Mouse (Mus musculus) liver, embryonic 11.5 days (tissue): ENCODE measurements around the gene Fam102b. TPM values are rescaled to one million over a fixed set of nuclear protein-coding genes. Genes with fewer than 3 reads are reported as not detected.

Experiments
- ATAC-seq: fragments of 200-750 bp; cut with Nextera tagmentation; replicated peaks from 2 replicates; pipeline ENCODE4 v1.8.0; 2017; ENCODE audit warnings: moderate number of reproducible peaks, mild to moderate bottlenecking, moderate TSS enrichment, moderate library complexity; ENCODE audit not compliant: low FRiP score
- DNase-seq: peaks from one replicate; pipeline ENCODE4 v3.0.0-alpha.2; 2017; ENCODE audit warnings: low spot score
- H3K27ac ChIP-seq: fragments of 300-500 bp; sonication (generic); 2 replicates; pipeline ENCODE4 v1.5.1; 2014; ENCODE audit warnings: mild to moderate bottlenecking, low read depth, low read length, control low read depth
- H3K27me3 ChIP-seq: fragments of 300-500 bp; sonication (generic); replicated peaks from 2 replicates; pipeline ENCODE4 v1.6.1; 2014; ENCODE audit warnings: low read length, mixed read lengths; ENCODE audit not compliant: control insufficient read depth, insufficient read depth
- H3K36me3 ChIP-seq: fragments of 300-500 bp; sonication (generic); 2 replicates; pipeline ENCODE4 v1.6.1; 2014; ENCODE audit warnings: mild to moderate bottlenecking, low read length, moderate library complexity, mixed read lengths; ENCODE audit not compliant: control insufficient read depth, insufficient read depth
- H3K4me1 ChIP-seq: fragments of 300-500 bp; sonication (generic); replicated peaks from 2 replicates; pipeline ENCODE4 v1.6.1; 2014; ENCODE audit warnings: low read length, mixed read lengths; ENCODE audit not compliant: control insufficient read depth, insufficient read depth
- H3K4me2 ChIP-seq: fragments of 300-500 bp; sonication (generic); 2 replicates; pipeline ENCODE4 v1.6.1; 2014; ENCODE audit warnings: mild to moderate bottlenecking, control low read depth, moderate library complexity
- H3K4me3 ChIP-seq: fragments of 300-500 bp; sonication (generic); 2 replicates; pipeline ENCODE4 v1.5.1; 2014; ENCODE audit warnings: low read depth, low read length, control low read depth
- H3K9ac ChIP-seq: fragments of 300-500 bp; sonication (generic); 2 replicates; pipeline ENCODE4 v1.6.1; 2014; ENCODE audit warnings: low read depth, low read length, control low read depth
- H3K9me3 ChIP-seq: fragments of 300-500 bp; sonication (generic); 2 replicates; pipeline ENCODE4 v1.6.1; 2016; ENCODE audit warnings: low read length, inconsistent platforms, mixed read lengths; ENCODE audit not compliant: control insufficient read depth
- WGBS: fragments of 180-500 bp; shearing (Covaris S2); extraction: QIAGEN DNeasy Blood & Tissue Kit; methylation state at CpG from one replicate; pipeline ENCODE4 v1.1.7; 2014; 5-methylcytosine and 5-hydroxymethylcytosine counted together
- polyA plus RNA-seq: library from polyadenylated mRNA; unstranded; fragments of >200 nt; fragmentation: Nextera tagmentation; extraction: Ambion mirVana; gene quantifications from 2 replicates; pipeline ENCODE4 v1.2.1, GENCODE M21; 2014

The Fam102b gene
- polyA plus RNA-seq, result 6.2 and 6.6 TPM in 2 replicates

- H3K36me3 ChIP-seq, result no peaks in the 10 kb centered on the region
- WGBS, result under 1% methylated on average over 47 of the region's 54 CpGs
- peak within 1 kb of the TSS; percentile 96 for H3K4me2 ChIP-seq
- ATAC-seq (peak; percentile 87), DNase-seq (peak; percentile 87)
- no peaks in the 10 kb centered on the region for H3K27me3 ChIP-seq
- H3K4me3 ChIP-seq, result peak within 1 kb of the TSS; percentile 79
- H3K9me3 ChIP-seq, result no peaks in the 10 kb centered on the region
- peaks cover 3% of the 10 kb centered on the region for H3K4me1 ChIP-seq
- H3K27ac ChIP-seq, result peak within 1 kb of the TSS; percentile 73
- H3K9ac ChIP-seq, result peak within 1 kb of the TSS; percentile 82
These were observed at the start of gene Fam102b for GRCm38 (mm10) chr3:109027515-109027987. Gene Fam102b (minus strand): TSS chr3:109027607.

- no peak overlapping the region for H3K4me3 ChIP-seq
- DNase-seq (no peak), ATAC-seq (no peak)
- no peaks in the 10 kb centered on the region for H3K36me3 ChIP-seq
- no peak overlapping the region for H3K4me2 ChIP-seq
- under 1% methylated on average over 6 of the region's 6 CpGs for WGBS
- H3K9ac ChIP-seq, result no peak overlapping the region
- no peaks in the 10 kb centered on the region for H3K9me3 ChIP-seq
- no peaks in the 10 kb centered on the region for H3K4me1 ChIP-seq
- H3K27ac ChIP-seq, result no peak overlapping the region
- H3K27me3 ChIP-seq, result no peaks in the 10 kb centered on the region
These were observed 35.6 kb upstream of the Fam102b start for GRCm38 (mm10) chr3:109062989-109063388.

GRCm38 (mm10) chr3:109062391-109062790, 35.0 kb upstream of the Fam102b start:
- Histone ChIP-seq H3K27ac (no peak overlapping the region), H3K9ac (no peak overlapping the region), H3K4me2 (no peak overlapping the region), H3K36me3 (no peaks in the 10 kb centered on the region), H3K4me1 (no peaks in the 10 kb centered on the region), H3K27me3 (no peaks in the 10 kb centered on the region), H3K9me3 (no peaks in the 10 kb centered on the region), H3K4me3 (no peak overlapping the region)
- DNase-seq (no peak), ATAC-seq (no peak)
- WGBS, result 63% methylated on average over 7 of the region's 7 CpGs

GRCm38 (mm10) chr3:109059903-109060302, 32.5 kb upstream of the Fam102b start:
- Histone ChIP-seq H3K9me3 (no peaks in the 10 kb centered on the region), H3K27me3 (no peaks in the 10 kb centered on the region), H3K27ac (no peak overlapping the region), H3K4me1 (no peaks in the 10 kb centered on the region), H3K36me3 (no peaks in the 10 kb centered on the region), H3K9ac (no peak overlapping the region), H3K4me3 (no peak overlapping the region), H3K4me2 (no peak overlapping the region)
- 77% methylated on average over 8 of the region's 8 CpGs for WGBS
- no peak for ATAC-seq
- no peak for DNase-seq

- DNase-seq, result no peak
- no peak for ATAC-seq
- 63% methylated on average over 6 of the region's 6 CpGs for WGBS
These were observed 24.5 kb upstream of the Fam102b start for GRCm38 (mm10) chr3:109051946-109052331.

GRCm38 (mm10) chr3:109051056-109051945, 23.9 kb upstream of the Fam102b start:
- H3K27ac ChIP-seq, result no peak overlapping the region
- H3K9me3 ChIP-seq, result no peaks in the 10 kb centered on the region
- no peak overlapping the region for H3K9ac ChIP-seq
- H3K4me2 ChIP-seq, result peak overlapping the region; percentile 28
- DNase-seq, result no peak
- no peaks in the 10 kb centered on the region for H3K36me3 ChIP-seq
- WGBS, result 17% methylated on average over 11 of the region's 11 CpGs
- no peaks in the 10 kb centered on the region for H3K4me1 ChIP-seq
- no peaks in the 10 kb centered on the region for H3K27me3 ChIP-seq
- no peak overlapping the region for H3K4me3 ChIP-seq
- ATAC-seq, result peak; percentile 54; the same call in 1 of the 2 replicates

More at GRCm38 (mm10) chr3:109051946-109052331, 24.5 kb upstream of the Fam102b start:
- no peaks in the 10 kb centered on the region for H3K4me1 ChIP-seq
- H3K27ac ChIP-seq, result no peak overlapping the region
- no peaks in the 10 kb centered on the region for H3K9me3 ChIP-seq
- H3K9ac ChIP-seq, result no peak overlapping the region
- H3K27me3 ChIP-seq, result no peaks in the 10 kb centered on the region
- no peak overlapping the region for H3K4me2 ChIP-seq
- no peaks in the 10 kb centered on the region for H3K36me3 ChIP-seq
- H3K4me3 ChIP-seq, result no peak overlapping the region

- H3K4me3 ChIP-seq, result no peak overlapping the region
- 54% methylated on average over 6 of the region's 6 CpGs for WGBS
- H3K9me3 ChIP-seq, result no peaks in the 10 kb centered on the region
- no peak overlapping the region for H3K9ac ChIP-seq
- H3K4me2 ChIP-seq, result no peak overlapping the region
- no peaks in the 10 kb centered on the region for H3K36me3 ChIP-seq
- DNase-seq, result no peak
- no peak for ATAC-seq
- no peak overlapping the region for H3K27ac ChIP-seq
- H3K27me3 ChIP-seq, result no peaks in the 10 kb centered on the region
- no peaks in the 10 kb centered on the region for H3K4me1 ChIP-seq
These were observed 20.4 kb upstream of the Fam102b start for GRCm38 (mm10) chr3:109047707-109048283.

GRCm38 (mm10) chr3:109046428-109046827, 19.0 kb upstream of the Fam102b start:
- WGBS, result 64% methylated on average over 3 of the region's 3 CpGs
- H3K4me3 ChIP-seq, result no peak overlapping the region
- H3K9ac ChIP-seq, result no peak overlapping the region
- DNase-seq (no peak), ATAC-seq (no peak)
- no peaks in the 10 kb centered on the region for H3K4me1 ChIP-seq
- H3K36me3 ChIP-seq, result no peaks in the 10 kb centered on the region
- no peak overlapping the region for H3K4me2 ChIP-seq
- H3K27ac ChIP-seq, result no peak overlapping the region
- H3K9me3 ChIP-seq, result no peaks in the 10 kb centered on the region
- H3K27me3 ChIP-seq, result no peaks in the 10 kb centered on the region
